26 mouse cellular contexts compared by ENCODE assay signal in the genomic region with DNA sequence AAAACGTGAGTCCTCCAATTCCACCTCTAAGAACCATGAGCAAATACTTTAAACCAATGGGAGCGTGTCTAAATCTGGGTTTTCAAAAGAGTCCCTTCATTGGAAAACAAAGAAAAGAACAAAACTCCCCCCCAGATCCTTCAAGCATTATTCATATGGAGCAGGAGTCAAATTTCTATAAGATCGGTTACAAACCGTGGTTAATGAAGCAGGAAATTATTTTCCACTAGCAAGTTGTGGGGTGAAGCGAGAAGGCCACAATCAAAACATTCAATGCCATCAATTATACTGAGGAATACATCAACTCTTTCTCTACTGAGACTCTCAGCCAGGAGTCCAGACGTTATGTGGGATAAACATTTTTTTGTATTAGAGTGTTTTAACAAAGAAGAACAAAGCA.
DNase-seq lines count a peak whose midpoint lies in the region; ATAC-seq and TF ChIP-seq lines count a peak whose summit lies in the region.
"Had no signal": no experiment of that assay in that cellular context is flagged by ENCODE, and none has a peak within 500 bp of the region (broad histone marks: within the 10 kb centered on the region; RNA-seq: fewer than 3 reads in every experiment).

No protein-coding gene starts in this region.

- H3K9me3 ChIP-seq in kidney, embryonic 16.5 days (ENCODE audit: low read length), result 0 out of 2 replicates have a peak, but pooled peaks cover 4% of the 10 kb centered on the region
- no peaks in the 10 kb centered on the region for H3K9me3 ChIP-seq in embryonic facial prominence, embryonic 14.5 days (ENCODE audit: control insufficient read depth, low read length)
- H3K9me3 ChIP-seq: G1E; heart, embryonic 13.5 days; limb, embryonic 13.5 days; liver, embryonic 12.5 days had no signal

- H3K4me3 ChIP-seq in gastrocnemius, adult 2 months, result no peak overlapping the region
- H3K4me3 ChIP-seq in kidney, embryonic 16.5 days (ENCODE audit: low read length), result no peak overlapping the region
- no peak overlapping the region for H3K4me3 ChIP-seq in embryonic facial prominence, embryonic 14.5 days (ENCODE audit: low read depth, low read length)
- H3K4me3 ChIP-seq: heart, adult 2 months; heart, embryonic 13.5 days; limb, embryonic 13.5 days; liver, embryonic 12.5 days had no signal

- 14% methylated on average over 6 of the region's 6 CpGs for WGBS in kidney, embryonic 16.5 days
- WGBS in embryonic facial prominence, embryonic 14.5 days, result 27% methylated on average over 6 of the region's 6 CpGs

- DNase-seq in gastrocnemius, adult 2 months, result no peak
- DNase-seq in gastrocnemius, postnatal 14 days, result no peak
- DNase-seq in kidney, adult 11 months, result no peak
- peak; percentile 61 for DNase-seq in embryonic facial prominence, embryonic 14.5 days (ENCODE audit: low spot score)
- no peak for DNase-seq in ovary, postnatal 10 days (ENCODE audit: low spot score)
- DNase-seq in cerebellum, adult 8-10 months, result no peak
- DNase-seq: adrenal gland, adult 2 months; B cell, adult 2 months; cerebellum, adult 18-20 months; cerebellum, postnatal 25 days; forebrain, postnatal 0 days; gastrocnemius, postnatal 36 days; heart, adult 2 months; kidney, adult 18-20 months; layer of hippocampus, adult 9-11 months; lung, adult 18-20 months; lung, postnatal 10 days; thymus, adult 18-20 months; thymus, postnatal 36 days had no signal

- no peak overlapping the region for H3K9ac ChIP-seq in kidney, embryonic 16.5 days (replicated peaks; ENCODE audit: low read length)
- H3K9ac ChIP-seq in embryonic facial prominence, embryonic 14.5 days (ENCODE audit: low read depth, low read length), result no peak overlapping the region
- H3K9ac ChIP-seq: forebrain, postnatal 0 days; heart, embryonic 13.5 days; limb, embryonic 13.5 days; liver, embryonic 12.5 days had no signal

- H3K27ac ChIP-seq in gastrocnemius, adult 2 months, result peak overlapping the region; percentile 85
- peak overlapping the region; percentile 82 for H3K27ac ChIP-seq in kidney, embryonic 16.5 days (ENCODE audit: low read length)
- H3K27ac ChIP-seq in embryonic facial prominence, embryonic 14.5 days (replicated peaks; ENCODE audit: low read depth, low read length), result no peak overlapping the region
- H3K27ac ChIP-seq: heart, adult 2 months; heart, embryonic 13.5 days; limb, embryonic 13.5 days; liver, embryonic 12.5 days had no signal

- H3K27me3 ChIP-seq in kidney, embryonic 16.5 days (ENCODE audit: insufficient read depth, low read length), result no peaks in the 10 kb centered on the region
- no peaks in the 10 kb centered on the region for H3K27me3 ChIP-seq in embryonic facial prominence, embryonic 14.5 days (replicated peaks; ENCODE audit: control insufficient read depth, insufficient read depth, low read length)
- H3K27me3 ChIP-seq: CH12.LX; heart, embryonic 13.5 days; limb, embryonic 13.5 days; liver, embryonic 12.5 days had no signal

- intact Hi-C loops in gastrocnemius, adult 2 months (cut with DNase I), result loop anchor here (5.0 kb wide), 3 partner anchors 43 to 433 kb away; no protein-coding TSS in a partner anchor
- intact Hi-C loops in gastrocnemius, postnatal 14 days (cut with DNase I; ENCODE audit: low total_unique reads), result no loop called here

- no peaks in the 10 kb centered on the region for H3K36me3 ChIP-seq in kidney, embryonic 16.5 days (ENCODE audit: insufficient read depth, low read length)
- H3K36me3 ChIP-seq in embryonic facial prominence, embryonic 14.5 days (ENCODE audit: control insufficient read depth, insufficient read depth, low read length), result no peaks in the 10 kb centered on the region
- H3K36me3 ChIP-seq: G1E; heart, embryonic 13.5 days; limb, embryonic 13.5 days; liver, embryonic 12.5 days had no signal

- H3K4me2 ChIP-seq in kidney, embryonic 16.5 days (replicated peaks; ENCODE audit: low read depth, low read length), result no peak overlapping the region
- H3K4me2 ChIP-seq in embryonic facial prominence, embryonic 14.5 days (ENCODE audit: low read depth, low read length), result no peak overlapping the region
- H3K4me2 ChIP-seq: heart, embryonic 13.5 days; limb, embryonic 13.5 days; liver, embryonic 12.5 days; midbrain, embryonic 11.5 days had no signal

- peak; percentile 35; the same call in 1 of the 2 replicates for ATAC-seq in kidney, embryonic 16.5 days (ENCODE audit: low FRiP score, low TSS enrichment)
- ATAC-seq in embryonic facial prominence, embryonic 14.5 days (ENCODE audit: low read depth), result no peak
- ATAC-seq: forebrain, postnatal 0 days; liver, embryonic 12.5 days had no signal

- TF ChIP-seq CTCF in gastrocnemius, adult 2 months (IDR thresholded peaks at IDR 0.05), result no peak

- H3K4me1 ChIP-seq in kidney, embryonic 16.5 days (ENCODE audit: insufficient read depth, low read length), result peaks cover 37% of the 10 kb centered on the region
- H3K4me1 ChIP-seq in embryonic facial prominence, embryonic 14.5 days (ENCODE audit: control insufficient read depth, insufficient read depth, low read length), result peaks cover 16% of the 10 kb centered on the region
- H3K4me1 ChIP-seq: liver, embryonic 12.5 days had no signal
